Mouse (Mus musculus): ENCODE data around the gene Pgm2l1.

GRCm38 (mm10) chr7:100312716-100313115, 85.5 kb downstream of the Pgm2l1 start:
- TF ChIP-seq POLR2A (IDR thresholded peaks at IDR 0.05; ENCODE audit: control insufficient read depth in 1 of 2, insufficient read depth in 1 of 2, low read depth in 1 of 2, low read length in 2 of 2, poor library complexity in 1 of 2): no peak
- TF ChIP-seq POLR2AphosphoS5 (IDR thresholded peaks at IDR 0.05; ENCODE audit: borderline replicate concordance, low read depth, low read length): no peak
- no peak for TF ChIP-seq SIN3A (IDR thresholded peaks at IDR 0.05; ENCODE audit: low read length)
- TF ChIP-seq CTCF (IDR thresholded peaks at IDR 0.05 in 2 of 3, conservative IDR thresholded peaks at IDR 0.05 in 1 of 3; ENCODE audit: control insufficient read depth in 1 of 3, insufficient read depth in 1 of 3, low read depth in 2 of 3, low read length in 3 of 3, poor library complexity in 1 of 3, severe bottlenecking in 1 of 3): no peak
- TF ChIP-seq EP300 (IDR thresholded peaks at IDR 0.05; ENCODE audit: low read depth in 1 of 2, low read length in 2 of 2): no peak
- no peak for TF ChIP-seq ZNF384 (IDR thresholded peaks at IDR 0.05; ENCODE audit: low read depth, low read length)
- no peak for TF ChIP-seq MAX (IDR thresholded peaks at IDR 0.05; ENCODE audit: low read length)
- no peak for TF ChIP-seq USF1 (IDR thresholded peaks at IDR 0.05; ENCODE audit: low read depth, low read length)
- no peak for TF ChIP-seq BHLHE40 (IDR thresholded peaks at IDR 0.05; ENCODE audit: borderline replicate concordance, low read depth, low read length)
- TF ChIP-seq HCFC1 (IDR thresholded peaks at IDR 0.05; ENCODE audit: low read depth, low read length): no peak

Measured in MEL (cell line).